Mouse (Mus musculus): ENCODE data around the gene Armc9.

DNA sequence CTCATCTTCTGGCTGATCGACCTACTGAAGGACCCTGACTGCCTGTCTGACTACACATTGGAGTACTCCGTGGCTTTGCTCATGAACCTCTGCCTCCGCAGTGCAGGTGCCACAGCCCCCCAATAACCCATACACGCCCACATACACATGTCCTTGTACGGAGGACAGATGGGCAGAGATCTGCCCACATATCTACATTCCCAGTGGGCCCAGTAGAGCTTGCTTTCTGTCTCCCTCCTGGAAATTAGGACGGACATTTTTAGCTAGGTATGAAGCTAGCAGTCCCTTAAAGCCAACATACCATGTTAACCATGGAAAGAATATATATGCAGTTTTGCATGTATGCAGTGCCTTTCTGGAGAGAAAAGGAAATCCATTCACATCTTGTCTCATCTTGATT, 43.7 kb downstream of the Armc9 start:
- TF ChIP-seq POLR2A (IDR thresholded peaks at IDR 0.05; ENCODE audit: low read depth, low read length), result no peak
- no peak for TF ChIP-seq KAT2A (IDR thresholded peaks at IDR 0.05; ENCODE audit: insufficient replicate concordance, low read length)
- TF ChIP-seq CTCF (conservative IDR thresholded peaks at IDR 0.05 in 1 of 2, IDR thresholded peaks at IDR 0.05 in 1 of 2; ENCODE audit: low read depth in 2 of 2, low read length in 2 of 2), result no peak
- no peak for TF ChIP-seq HCFC1 (IDR thresholded peaks at IDR 0.05; ENCODE audit: low read depth, low read length)
- no peak for TF ChIP-seq ETS1 (conservative IDR thresholded peaks at IDR 0.05; ENCODE audit: low read depth, low read length)
- TF ChIP-seq E2F4 (IDR thresholded peaks at IDR 0.05; ENCODE audit: insufficient replicate concordance, low read depth, low read length), result no peak
- TF ChIP-seq MXI1 (IDR thresholded peaks at IDR 0.05; ENCODE audit: low read depth, low read length), result no peak
- no peak for TF ChIP-seq GABPA (IDR thresholded peaks at IDR 0.05; ENCODE audit: insufficient replicate concordance, low read depth, low read length)
- TF ChIP-seq MYC (IDR thresholded peaks at IDR 0.05; ENCODE audit: low read depth, low read length), result no peak
- no peak for TF ChIP-seq MAX (IDR thresholded peaks at IDR 0.05; ENCODE audit: low read length)
- no peak for TF ChIP-seq EP300 (IDR thresholded peaks at IDR 0.05; ENCODE audit: low read length)

Data from CH12.LX (cell line).